Mouse (Mus musculus): ENCODE data around the gene Phf23.
A peak's percentile ranks its signal among the peaks of the same experiment; 100 is the strongest.

Gene Phf23

GRCm38 (mm10) chr11:70024151-70024514 is 28.6 kb downstream of the Phf23 start:
- no peak for DNase-seq

- DNase-seq, result no peak
These were observed 31.1 kb downstream of the Phf23 start for GRCm38 (mm10) chr11:70026689-70027088.

GRCm38 (mm10) chr11:70027397-70027796 is 31.8 kb downstream of the Phf23 start:
- DNase-seq, result peak; percentile 57

GRCm38 (mm10) chr11:70028401-70029129 is 33.0 kb downstream of the Phf23 start:
- DNase-seq, result no peak

- peak; percentile 75 for DNase-seq
These were observed 33.7 kb downstream of the Phf23 start for GRCm38 (mm10) chr11:70029130-70029801.

GRCm38 (mm10) chr11:70029829-70030550 is 34.4 kb downstream of the Phf23 start:
- DNase-seq, result no peak

GRCm38 (mm10) chr11:70030651-70031320 is 35.2 kb downstream of the Phf23 start:
- no peak for DNase-seq

GRCm38 (mm10) chr11:70031321-70031670 is 35.7 kb downstream of the Phf23 start:
- no peak for DNase-seq

GRCm38 (mm10) chr11:70038174-70038573 is 42.6 kb downstream of the Phf23 start:
- DNase-seq, result no peak

- no peak for DNase-seq
These were observed 44.1 kb downstream of the Phf23 start for GRCm38 (mm10) chr11:70039631-70040030.

GRCm38 (mm10) chr11:70040184-70040583 is 44.6 kb downstream of the Phf23 start:
- DNase-seq, result no peak

GRCm38 (mm10) chr11:70042309-70043085 is 46.9 kb downstream of the Phf23 start:
- no peak for DNase-seq

GRCm38 (mm10) chr11:70043665-70044064 is 48.1 kb downstream of the Phf23 start:
- DNase-seq, result no peak

GRCm38 (mm10) chr11:70045435-70045834 is 49.9 kb downstream of the Phf23 start:
- DNase-seq, result no peak

- no peak for DNase-seq
These were observed 53.8 kb downstream of the Phf23 start for GRCm38 (mm10) chr11:70049366-70049765.
